Mouse (Mus musculus) embryonic facial prominence, embryonic 11.5 days (tissue): ENCODE data around the gene Fkbp8. TPM values are rescaled to one million over a fixed set of nuclear protein-coding genes. Genes with fewer than 3 reads are reported as not detected.

Experiments
- ATAC-seq: fragments of 200-750 bp; cut with Nextera tagmentation; replicated peaks from 2 replicates; pipeline ENCODE4 v1.8.0; 2017; ENCODE audit warnings: low read depth; ENCODE audit not compliant: insufficient number of reproducible peaks, low FRiP score, low TSS enrichment
- DNase-seq: peaks from one replicate; pipeline ENCODE4 v3.0.0-alpha.2; 2015; ENCODE audit warnings: low spot score
- H3K27ac ChIP-seq: fragments of 300-500 bp; sonication (generic); replicated peaks from 2 replicates; pipeline ENCODE4 v1.5.1; 2014; ENCODE audit warnings: mild to moderate bottlenecking, low read depth, low read length, control low read depth
- H3K27me3 ChIP-seq: fragments of 300-500 bp; sonication (generic); 2 replicates; pipeline ENCODE4 v1.6.1; 2014; ENCODE audit warnings: mild to moderate bottlenecking, low read length, moderate library complexity, mixed read lengths; ENCODE audit not compliant: control insufficient read depth, insufficient read depth
- H3K36me3 ChIP-seq: fragments of 300-500 bp; sonication (generic); replicated peaks from 2 replicates; pipeline ENCODE4 v1.6.1; 2014; ENCODE audit warnings: low read depth, mild to moderate bottlenecking, low read length, moderate library complexity, mixed read lengths; ENCODE audit not compliant: control insufficient read depth, insufficient read depth
- H3K4me1 ChIP-seq: fragments of 300-500 bp; sonication (generic); 2 replicates; pipeline ENCODE4 v1.6.1; 2014; ENCODE audit warnings: low read length, mixed read lengths; ENCODE audit not compliant: control insufficient read depth, insufficient read depth
- H3K4me2 ChIP-seq: fragments of 300-500 bp; sonication (generic); 2 replicates; pipeline ENCODE4 v1.6.1; 2014; ENCODE audit warnings: low read depth, mild to moderate bottlenecking, control low read depth, low read length, moderate library complexity
- H3K4me3 ChIP-seq: fragments of 300-500 bp; sonication (generic); 2 replicates; pipeline ENCODE4 v1.5.1; 2014; ENCODE audit warnings: low read depth, low read length, control low read depth
- H3K9ac ChIP-seq: fragments of 300-500 bp; sonication (generic); replicated peaks from 2 replicates; pipeline ENCODE4 v1.6.1; 2014; ENCODE audit warnings: mild to moderate bottlenecking, control low read depth, low read length
- H3K9me3 ChIP-seq: fragments of 300-500 bp; sonication (generic); replicated peaks from 2 replicates; pipeline ENCODE4 v1.6.1; 2016; ENCODE audit warnings: mild to moderate bottlenecking, low read length, inconsistent platforms, mixed read lengths; ENCODE audit not compliant: control insufficient read depth
- WGBS: fragments of 180-500 bp; shearing (Covaris S2); extraction: QIAGEN DNeasy Blood & Tissue Kit; methylation state at CpG from one replicate; pipeline ENCODE4 v1.1.7; 2014; 5-methylcytosine and 5-hydroxymethylcytosine counted together
- polyA plus RNA-seq: library from polyadenylated mRNA; unstranded; fragments of >200 nt; fragmentation: Nextera tagmentation; extraction: Ambion mirVana; gene quantifications from 2 replicates; pipeline ENCODE4 v1.2.1, GENCODE M21; 2014

Fkbp8 gene
- polyA plus RNA-seq, result 175 and 196 TPM in 2 replicates

DNA sequence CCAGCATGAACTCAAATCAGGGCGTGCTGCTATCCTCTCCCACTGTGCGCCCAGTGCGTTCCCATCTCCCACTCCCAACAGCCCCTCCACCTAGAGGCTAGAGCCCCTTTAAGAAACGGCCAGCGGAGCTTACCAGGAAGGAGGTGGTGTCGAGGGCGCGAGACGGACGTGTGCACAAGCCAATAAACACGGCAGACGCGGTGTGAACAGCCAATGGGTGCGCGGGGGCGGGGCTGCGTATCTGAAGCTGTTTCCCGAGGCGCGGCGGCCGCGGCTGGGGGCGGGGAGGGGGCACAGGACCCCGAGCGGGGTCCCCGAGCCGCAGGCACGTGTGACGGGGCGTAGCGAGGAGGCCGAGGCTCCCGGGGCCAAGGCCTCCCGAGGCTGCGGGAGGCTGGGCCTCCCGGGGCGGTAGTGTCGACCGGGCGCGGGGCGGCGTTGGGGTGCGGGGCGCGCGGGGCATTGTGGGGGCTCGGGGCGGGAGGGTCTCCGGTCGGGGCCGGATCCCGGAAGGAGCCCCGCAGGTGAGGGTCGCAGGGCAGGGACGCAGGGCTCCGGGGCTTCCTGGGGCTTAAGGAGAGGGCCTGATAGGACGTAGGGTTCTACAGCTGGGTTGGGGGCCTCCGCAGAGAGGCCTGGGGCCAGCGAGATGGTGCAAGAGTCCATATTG is at the start of gene Fkbp8, which contains the start of gene Kxd1:
Gene Fkbp8 (plus strand): TSS at position 213 of the 670 bp plus-strand sequence.
Gene Kxd1 (minus strand): TSS at position 445 of the 670 bp plus-strand sequence.
- Histone ChIP-seq H3K27ac (peak within 1 kb of the TSS; percentile 82), H3K9me3 (no peaks in the 10 kb centered on the region), H3K4me1 (no peaks in the 10 kb centered on the region; the same call in none of the 2 replicates), H3K36me3 (peaks cover 12% of the 10 kb centered on the region; the same call in 1 of the 2 replicates), H3K27me3 (no peaks in the 10 kb centered on the region), H3K4me2 (peak within 1 kb of the TSS; percentile 79), H3K9ac (peak within 1 kb of the TSS; percentile 95), H3K4me3 (peak within 1 kb of the TSS; percentile 88)
- 1% methylated on average over 60 of the region's 61 CpGs for WGBS
- ATAC-seq (peak; percentile 92), DNase-seq (peak; percentile 98)

DNA sequence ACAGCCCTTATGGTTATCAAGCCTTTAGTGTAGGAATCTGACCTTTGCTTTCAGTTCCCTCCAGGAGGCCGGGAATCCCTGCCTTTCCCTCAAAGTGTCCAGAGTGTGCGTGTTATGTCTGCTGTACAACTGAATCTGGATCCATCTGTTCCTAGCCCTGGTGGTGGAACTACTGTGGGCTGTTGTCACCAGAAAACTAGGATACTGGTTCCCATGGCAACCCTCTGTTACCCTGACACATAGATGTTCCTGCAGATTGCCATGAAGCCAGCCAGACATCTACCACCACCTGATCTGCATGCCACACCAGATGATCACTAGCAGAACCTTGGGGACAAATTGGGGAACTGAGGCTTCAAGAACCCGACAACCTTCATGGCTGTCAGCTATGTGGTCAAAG is 45.6 kb upstream of the Fkbp8 start:
- ATAC-seq (no peak), DNase-seq (no peak)
- H3K9ac ChIP-seq, result no peak overlapping the region
- H3K27ac ChIP-seq, result no peak overlapping the region
- no peaks in the 10 kb centered on the region for H3K9me3 ChIP-seq
- H3K36me3 ChIP-seq, result no peaks in the 10 kb centered on the region
- no peak overlapping the region for H3K4me3 ChIP-seq
- H3K27me3 ChIP-seq, result peaks cover 2% of the 10 kb centered on the region
- 80% methylated on average over 3 of the region's 3 CpGs for WGBS
- no peak overlapping the region for H3K4me2 ChIP-seq
- no peaks in the 10 kb centered on the region for H3K4me1 ChIP-seq

DNA sequence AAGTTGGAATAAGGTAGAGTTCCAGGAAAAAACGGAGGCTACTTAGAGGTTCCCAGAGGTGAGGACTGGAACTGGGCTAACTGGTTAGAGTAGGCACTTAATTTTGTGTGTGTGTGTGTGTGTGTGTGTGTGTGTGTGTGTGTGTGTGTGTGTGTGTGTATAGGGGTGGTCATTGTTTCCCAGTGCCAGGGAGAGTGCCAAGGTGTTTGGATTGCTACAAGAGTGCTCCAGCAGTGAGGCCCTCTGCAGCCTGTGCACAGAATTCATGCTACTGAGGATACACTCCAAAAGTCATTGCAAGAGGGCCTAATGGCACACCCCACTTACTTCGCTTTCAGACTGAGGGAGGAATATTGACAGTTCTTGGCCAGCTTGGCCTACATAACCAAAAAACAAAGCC is 44.6 kb upstream of the Fkbp8 start:
- Histone ChIP-seq H3K27me3 (peaks cover 7% of the 10 kb centered on the region), H3K4me1 (no peaks in the 10 kb centered on the region; the same call in 1 of the 2 replicates), H3K4me2 (no peak overlapping the region), H3K9ac (no peak overlapping the region), H3K36me3 (no peaks in the 10 kb centered on the region), H3K4me3 (no peak overlapping the region), H3K27ac (no peak overlapping the region), H3K9me3 (no peaks in the 10 kb centered on the region)
- DNase-seq, result no peak
- WGBS, result 61% methylated on average over 2 of the region's 2 CpGs
- ATAC-seq, result no peak

DNA sequence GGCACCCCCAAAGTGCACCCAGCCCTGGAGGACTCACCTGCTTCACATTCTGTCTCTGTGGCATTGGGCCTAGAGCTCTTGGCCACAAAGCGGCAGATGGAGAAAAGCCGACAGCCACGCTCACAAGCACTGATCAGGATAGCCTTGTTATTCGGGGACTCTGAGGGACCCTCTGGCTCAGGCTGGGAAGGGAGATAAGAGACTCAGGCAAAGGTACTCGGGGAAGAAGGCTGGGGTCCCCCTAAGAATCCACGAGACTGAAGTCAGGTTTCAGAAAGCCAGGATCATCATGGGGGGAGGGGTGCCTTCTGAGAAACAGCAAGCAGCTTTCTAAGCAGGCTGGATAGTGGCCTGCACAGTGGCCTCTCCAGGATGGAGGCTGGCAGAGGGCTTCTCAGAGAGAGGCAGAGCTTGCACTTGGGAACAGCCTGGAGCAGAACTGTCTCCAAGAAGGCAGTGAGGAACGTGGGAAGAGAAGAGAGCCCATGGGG is 41.3 kb upstream of the Fkbp8 start:
- H3K4me2 ChIP-seq, result no peak overlapping the region
- H3K27me3 ChIP-seq, result peaks cover 14% of the 10 kb centered on the region
- H3K36me3 ChIP-seq, result no peaks in the 10 kb centered on the region
- ATAC-seq (no peak), DNase-seq (no peak)
- peaks cover 11% of the 10 kb centered on the region for H3K4me1 ChIP-seq
- WGBS, result 39% methylated on average over 7 of the region's 7 CpGs
- no peaks in the 10 kb centered on the region for H3K9me3 ChIP-seq
- no peak overlapping the region for H3K27ac ChIP-seq
- H3K4me3 ChIP-seq, result no peak overlapping the region
- H3K9ac ChIP-seq, result no peak overlapping the region

DNA sequence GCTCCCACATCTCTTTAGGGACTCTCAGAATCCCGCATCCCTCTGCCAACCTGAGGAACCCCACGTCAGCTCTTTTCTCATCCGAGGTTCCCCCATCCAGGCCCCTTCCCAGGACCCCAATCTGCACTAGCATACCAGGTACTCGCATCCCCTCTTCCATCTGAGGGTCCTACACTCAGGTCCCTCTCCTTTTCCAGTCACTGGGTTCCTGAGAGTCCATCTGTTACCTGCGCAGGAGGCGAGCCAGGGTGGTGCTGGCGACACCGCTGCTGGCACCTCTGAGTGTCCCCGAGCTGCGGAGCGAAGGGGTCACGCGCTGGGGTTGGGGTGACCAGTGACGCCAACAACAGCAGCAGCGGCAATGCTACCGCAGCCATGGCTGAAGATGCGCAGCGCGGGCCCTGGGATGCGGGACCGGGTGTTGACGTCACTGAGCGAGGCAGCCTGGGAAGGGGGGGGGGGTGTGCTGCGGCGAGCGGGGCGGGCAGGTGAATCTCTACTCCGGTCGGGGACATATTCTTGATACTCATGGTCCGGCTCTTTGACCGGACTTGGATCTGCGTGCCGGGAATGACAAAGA is 40.5 kb upstream of the Fkbp8 start, which contains the start of gene Tmem59l:
Gene Tmem59l (minus strand): TSS at position 418 of the 580 bp plus-strand sequence.
- H3K27ac ChIP-seq, result no peak within 1 kb of the TSS
- H3K9me3 ChIP-seq, result no peaks in the 10 kb centered on the region
- DNase-seq (no peak), ATAC-seq (no peak)
- 6% methylated on average over 33 of the region's 33 CpGs for WGBS
- peaks cover 22% of the 10 kb centered on the region for H3K27me3 ChIP-seq
- H3K36me3 ChIP-seq, result no peaks in the 10 kb centered on the region
- peak within 1 kb of the TSS; percentile 45; the same call in 1 of the 2 replicates for H3K9ac ChIP-seq
- peaks cover 11% of the 10 kb centered on the region for H3K4me1 ChIP-seq
- H3K4me2 ChIP-seq, result peak within 1 kb of the TSS; percentile 71
- H3K4me3 ChIP-seq, result peak within 1 kb of the TSS; percentile 19

DNA sequence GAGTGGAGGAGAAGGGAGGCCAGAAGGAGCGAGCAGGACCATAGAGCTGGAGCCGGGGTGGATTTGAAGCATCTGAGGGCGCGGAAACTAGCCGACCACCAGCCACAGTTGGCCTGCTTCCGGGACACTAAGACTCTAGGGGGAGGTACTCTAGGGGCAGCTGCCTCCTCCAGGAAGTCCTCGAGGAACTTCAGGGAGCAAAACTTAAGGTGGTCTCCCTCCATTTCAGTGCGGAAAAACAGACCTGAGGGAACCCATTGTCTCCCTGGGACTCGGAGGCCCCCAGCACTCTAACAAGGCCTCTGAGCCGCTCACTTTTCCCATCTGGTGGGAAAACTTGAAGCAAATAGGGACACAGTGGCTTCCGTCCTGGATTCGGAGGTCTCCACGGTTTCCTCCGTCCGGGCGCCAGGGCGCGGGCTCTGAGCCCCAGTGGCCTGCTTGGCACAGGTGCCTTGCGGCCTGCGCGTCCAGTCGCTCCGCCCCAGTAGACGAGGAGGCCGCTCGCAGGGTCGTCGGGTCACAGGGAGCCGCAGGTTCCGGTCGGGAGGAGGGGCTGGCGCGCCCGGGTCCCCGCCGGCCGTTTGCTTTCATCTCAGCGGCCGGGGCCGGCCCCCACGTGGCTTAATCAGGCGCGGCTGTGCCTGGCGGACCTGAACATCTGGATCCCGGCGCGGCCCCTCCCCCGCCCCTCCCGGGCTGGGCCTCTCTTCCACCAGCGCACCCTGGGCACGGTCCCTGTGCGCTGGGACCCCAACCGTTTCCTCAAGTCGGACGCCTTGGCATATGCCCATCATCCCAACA is 39.3 kb upstream of the Fkbp8 start:
- peak overlapping the region; percentile 55 for H3K4me2 ChIP-seq
- H3K36me3 ChIP-seq, result no peaks in the 10 kb centered on the region
- WGBS, result 2% methylated on average over 54 of the region's 55 CpGs
- peaks cover 32% of the 10 kb centered on the region for H3K27me3 ChIP-seq
- peak overlapping the region; percentile 32; the same call in 1 of the 2 replicates for H3K9ac ChIP-seq
- no peak overlapping the region; the same call in 1 of the 2 replicates for H3K27ac ChIP-seq
- peak; percentile 83 for DNase-seq
- H3K4me3 ChIP-seq, result peak overlapping the region; percentile 8
- H3K4me1 ChIP-seq, result peaks cover 13% of the 10 kb centered on the region
- no peaks in the 10 kb centered on the region for H3K9me3 ChIP-seq
- peak; percentile 30; the same call in 1 of the 2 replicates for ATAC-seq

DNA sequence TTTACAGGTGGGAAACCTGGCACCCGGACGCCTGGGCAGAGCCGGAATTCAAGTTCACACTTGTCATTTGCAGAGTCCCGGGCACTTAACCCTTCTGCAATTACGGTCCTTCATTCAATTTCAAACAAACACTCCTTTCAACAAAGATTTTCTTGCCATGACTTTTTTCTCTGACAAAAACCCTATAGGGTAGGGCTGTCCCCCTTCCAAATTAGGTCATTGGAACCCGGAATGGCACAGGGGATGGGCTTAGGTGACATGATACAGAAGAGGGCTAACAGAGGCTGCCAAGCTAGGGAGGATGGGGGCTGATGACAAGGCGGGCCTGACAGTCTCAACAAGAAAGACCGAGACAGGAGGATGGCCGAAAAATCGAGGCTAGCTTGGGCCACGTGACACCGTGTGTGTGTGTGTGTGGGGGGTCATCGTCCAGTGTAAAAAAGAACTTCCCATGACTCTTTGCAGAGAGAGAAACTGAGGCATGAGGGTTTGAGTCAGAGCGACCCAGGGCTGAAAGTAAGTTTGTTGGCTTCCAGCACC is 38.5 kb upstream of the Fkbp8 start:
- Histone ChIP-seq H3K4me2 (peak overlapping the region; percentile 60), H3K27ac (peak overlapping the region; percentile 16; the same call in 1 of the 2 replicates), H3K36me3 (no peaks in the 10 kb centered on the region), H3K4me3 (peak overlapping the region; percentile 20), H3K4me1 (peaks cover 15% of the 10 kb centered on the region), H3K27me3 (peaks cover 40% of the 10 kb centered on the region), H3K9me3 (no peaks in the 10 kb centered on the region), H3K9ac (no peak overlapping the region)
- ATAC-seq, result no peak
- under 1% methylated on average over 14 of the region's 14 CpGs for WGBS
- no peak for DNase-seq
